Mouse (Mus musculus) right cerebral cortex, adult 2 months (tissue): ENCODE measurements at regions not wholly inside any gene's neighbourhood (a gene's known extent, or its start where the extent isn't known, plus 50 kb on each side); places are given as distances from the start of the nearest gene placed in this dataset.

Source experiments
- DNase-seq, 2 experiments: peaks; one replicate each; pipeline ENCODE4 v3.0.0; 2021 to 2022; ENCODE audit warnings: low spot score in 2 of 2

DNA sequence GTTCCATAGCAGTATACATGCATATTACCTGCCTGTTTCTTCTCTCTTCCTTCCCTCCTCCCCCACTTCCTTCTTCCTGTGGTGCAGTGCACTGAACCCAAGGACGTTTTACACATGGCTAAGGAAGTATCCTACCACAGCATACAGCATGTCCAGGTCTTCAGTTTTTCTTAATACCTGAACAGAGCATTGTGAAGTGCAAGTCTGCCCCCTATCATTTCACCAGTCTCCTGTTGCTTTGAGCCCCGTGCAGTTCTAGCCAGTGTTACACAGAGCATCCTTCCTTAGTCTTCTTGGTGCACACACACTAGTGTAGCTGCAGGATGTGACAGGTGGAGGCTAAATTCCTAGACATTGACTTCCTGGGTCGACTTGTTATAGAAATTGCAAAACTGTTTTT, 53.7 kb upstream of the Foxb1 start:
- DNase-seq: no peak

DNA sequence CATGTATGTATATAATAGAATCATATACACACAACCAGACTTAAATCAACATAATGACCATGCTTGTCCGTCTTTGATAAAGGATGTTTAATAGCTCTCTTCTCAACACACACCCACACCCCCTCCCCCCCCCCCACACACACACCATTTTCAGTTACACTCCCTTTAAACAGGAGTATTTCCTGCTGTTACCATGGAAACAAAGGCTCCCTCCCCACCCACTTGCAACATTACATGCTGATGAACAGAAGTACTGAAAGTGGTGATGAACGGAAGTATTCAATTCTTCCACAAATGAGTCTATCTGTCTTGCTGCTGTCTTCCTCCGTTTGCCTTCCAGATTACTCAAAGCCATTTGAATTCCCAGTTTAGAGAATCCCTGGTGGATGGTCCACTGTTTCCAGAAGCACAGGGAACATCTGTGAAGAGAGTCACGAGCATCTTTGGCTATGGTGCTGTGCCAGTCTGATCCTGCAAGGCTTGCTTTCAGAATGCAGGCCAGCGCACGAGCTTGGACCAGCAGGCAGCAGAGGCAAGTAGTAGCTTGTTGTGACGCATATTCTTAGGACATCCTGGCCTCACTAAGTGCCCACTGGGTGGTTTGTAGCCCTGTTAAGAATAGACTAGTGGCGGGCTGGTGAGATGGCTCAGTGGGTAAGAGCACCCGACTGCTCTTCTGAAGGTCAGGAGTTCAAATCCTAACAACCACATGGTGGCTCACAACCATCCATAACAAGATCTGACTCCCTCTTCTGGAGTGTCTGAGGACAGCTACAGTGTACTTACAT, 62.6 kb upstream of the Foxb1 start:
- DNase-seq: peak; percentile 11 to 14

GRCm38 (mm10) chr9:69828428-69828827, 67.7 kb upstream of the Foxb1 start:
- DNase-seq: no peak

DNA sequence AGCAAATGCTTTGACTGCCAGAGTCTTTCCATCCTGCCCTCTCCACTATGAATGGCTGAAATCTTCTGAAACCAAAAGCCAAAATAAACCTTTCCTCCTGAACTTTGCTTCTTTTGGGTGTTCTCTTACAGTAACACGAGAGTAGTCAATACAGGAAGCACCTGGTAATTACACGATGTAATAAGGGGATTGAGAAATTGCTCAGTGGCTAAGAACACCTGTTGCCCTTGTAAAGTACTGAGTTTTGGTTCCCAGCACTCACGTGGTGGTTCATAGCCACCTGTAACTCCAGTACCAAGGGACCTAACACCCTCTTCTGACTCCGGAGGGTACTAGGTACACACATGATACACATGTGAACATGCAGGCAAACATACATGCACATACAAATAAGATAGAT, 74.7 kb upstream of the Foxb1 start:
- DNase-seq: no peak

DNA sequence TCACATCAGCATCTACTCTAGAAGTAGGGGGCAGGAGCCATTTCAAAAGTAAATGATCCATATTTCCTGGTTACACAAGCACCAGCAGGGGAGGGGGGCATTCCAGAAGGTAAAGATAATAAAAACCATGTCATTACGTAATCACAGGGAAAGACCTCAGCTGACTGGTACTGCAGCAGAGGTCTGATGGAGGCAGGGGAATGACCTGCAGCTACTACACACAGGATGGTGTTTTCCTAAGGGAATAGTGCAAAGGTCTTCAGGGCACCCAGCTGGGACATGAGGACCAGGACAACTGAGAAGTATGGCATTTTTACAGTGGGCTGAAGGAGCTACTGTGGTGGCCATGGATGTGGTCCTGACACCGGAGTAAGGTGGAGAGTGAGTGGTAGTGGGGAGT, 78.5 kb upstream of the Foxb1 start:
- DNase-seq: no peak

DNA sequence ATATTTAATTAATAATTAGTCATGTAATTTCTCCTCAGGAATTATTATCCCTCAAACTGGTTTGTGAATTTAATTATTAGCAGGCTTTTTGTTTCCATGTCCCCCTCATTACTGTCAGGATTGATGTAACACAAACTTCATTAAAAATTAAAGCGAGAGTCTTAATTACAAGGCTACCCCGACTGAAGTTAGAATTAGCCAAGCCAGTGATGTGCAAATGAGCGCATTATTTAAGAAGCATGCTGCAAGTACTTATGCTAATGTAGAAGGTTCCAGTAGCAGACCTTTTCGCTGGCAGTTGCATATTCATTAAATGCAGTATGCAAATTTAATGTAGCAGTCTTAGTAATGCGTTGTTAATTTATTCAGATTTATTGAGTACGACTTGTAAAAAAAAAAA, 84.0 kb upstream of the Foxb1 start:
- no peak for DNase-seq

GRCm38 (mm10) chr9:69845210-69845609, 84.5 kb upstream of the Foxb1 start:
- DNase-seq: no peak

- DNase-seq: no peak
Measured at GRCm38 (mm10) chr9:69856621-69857020, 95.9 kb upstream of the Foxb1 start.

- DNase-seq: no peak
Measured at GRCm38 (mm10) chr9:69858619-69859018, 97.9 kb upstream of the Foxb1 start.

GRCm38 (mm10) chr9:69870182-69870581, 109.4 kb upstream of the Foxb1 start:
- peak; percentile 2 to 3 for DNase-seq

- DNase-seq: no peak
Measured at GRCm38 (mm10) chr9:69886351-69886750, 102.9 kb upstream of the Bnip2 start.

- DNase-seq: no peak
Measured at GRCm38 (mm10) chr9:69898016-69898415, 91.2 kb upstream of the Bnip2 start.

DNA sequence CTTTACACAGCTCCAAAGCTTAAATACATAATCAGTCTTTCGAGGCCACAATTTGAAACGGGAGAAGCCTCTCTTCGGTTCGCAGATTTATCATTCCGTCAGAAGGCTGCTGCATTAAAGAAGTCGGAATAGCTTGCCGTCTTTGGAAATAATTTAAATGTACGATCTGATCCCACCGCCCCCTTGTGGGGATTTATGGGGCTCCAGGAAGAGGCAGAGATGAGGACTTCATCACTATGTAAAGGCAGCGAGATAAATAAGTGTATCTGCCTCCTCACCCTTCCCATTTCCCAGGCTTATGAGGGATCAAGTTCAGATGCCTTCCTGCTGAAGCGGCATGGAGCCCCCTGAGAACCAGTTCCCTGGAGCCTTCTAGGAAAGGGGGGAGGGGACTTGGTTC, 89.9 kb upstream of the Bnip2 start:
- DNase-seq: peak; percentile 26 to 32

- DNase-seq: no peak
Measured at GRCm38 (mm10) chr9:69900871-69901270, 88.4 kb upstream of the Bnip2 start.

DNA sequence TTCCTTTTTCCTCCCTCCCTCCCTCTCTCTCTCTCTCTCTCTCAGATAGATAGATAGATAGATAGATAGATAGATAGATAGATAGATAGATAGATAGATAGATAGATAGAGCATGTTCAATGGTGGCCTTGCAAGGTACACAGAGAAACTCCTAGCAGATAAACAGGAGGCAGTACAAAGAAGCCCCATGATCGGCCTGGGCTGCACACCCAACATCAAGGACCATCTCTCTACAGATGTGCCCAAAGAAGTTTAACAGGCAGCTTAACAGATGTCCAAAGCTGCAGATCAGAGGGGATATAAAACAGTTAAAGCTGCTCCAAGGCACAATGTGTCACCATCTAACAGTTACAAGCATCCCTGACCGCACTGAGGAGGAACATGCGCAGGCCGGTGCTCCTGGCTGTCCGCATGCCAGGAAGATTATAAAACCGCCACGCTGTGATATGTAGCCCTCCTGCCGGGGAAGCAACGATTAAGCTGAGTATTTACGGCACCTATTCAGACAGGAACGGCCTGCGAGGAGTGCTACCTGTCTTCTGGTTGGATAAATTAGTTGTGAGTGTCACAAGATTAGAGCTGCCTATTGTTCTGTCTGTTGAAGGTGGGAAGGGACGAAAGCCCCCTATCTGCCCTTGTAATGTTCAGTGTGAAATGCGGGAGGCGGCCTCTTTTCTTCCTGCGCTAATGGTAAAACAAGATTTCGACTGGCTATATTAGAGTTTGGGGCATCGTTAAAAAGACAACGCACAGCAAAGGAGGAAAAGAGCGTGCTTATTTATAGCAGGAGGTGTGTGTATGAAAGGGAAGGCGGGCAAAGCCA, 81.9 kb upstream of the Bnip2 start:
- DNase-seq: no peak

- no peak for DNase-seq
Measured at GRCm38 (mm10) chr9:69910621-69911020, 78.6 kb upstream of the Bnip2 start.

- no peak for DNase-seq
Measured at GRCm38 (mm10) chr9:69928126-69928525, 61.1 kb upstream of the Bnip2 start.

- DNase-seq: no peak
Measured at GRCm38 (mm10) chr9:69937863-69938262, 51.4 kb upstream of the Bnip2 start.
